Mouse (Mus musculus) limb, embryonic 13.5 days (tissue): ENCODE data around the gene A630095E13Rik. TPM values are rescaled to one million over a fixed set of nuclear protein-coding genes. Genes with fewer than 3 reads are reported as not detected.
"Not testable (repeated sequence)": the region's sequence is repeated elsewhere in the genome, so short reads cannot be mapped to it uniquely, and the experiment has no call there.

ENCODE experiments used
- ATAC-seq: fragments of 200-750 bp; cut with Nextera tagmentation; 2 replicates; pipeline ENCODE4 v1.8.0; 2017; ENCODE audit warnings: low read depth, moderate number of reproducible peaks, moderate TSS enrichment; ENCODE audit not compliant: low FRiP score
- H3K27ac ChIP-seq: fragments of 300-500 bp; sonication (generic); 2 replicates; pipeline ENCODE4 v1.5.1; 2015; ENCODE audit warnings: inconsistent platforms, mild to moderate bottlenecking, moderate library complexity
- H3K27me3 ChIP-seq: fragments of 300-500 bp; sonication (generic); 2 replicates; pipeline ENCODE4 v1.6.1; 2015; ENCODE audit warnings: mild to moderate bottlenecking, inconsistent platforms
- H3K36me3 ChIP-seq: fragments of 300-500 bp; sonication (generic); 2 replicates; pipeline ENCODE4 v1.6.1; 2015; ENCODE audit warnings: inconsistent platforms, mild to moderate bottlenecking, moderate library complexity
- H3K4me1 ChIP-seq: fragments of 300-500 bp; sonication (generic); 2 replicates; pipeline ENCODE4 v1.6.1; 2015; ENCODE audit warnings: inconsistent platforms
- H3K4me2 ChIP-seq: fragments of 300-500 bp; sonication (generic); replicated peaks from 2 replicates; pipeline ENCODE4 v1.6.1; 2015; ENCODE audit warnings: inconsistent platforms, mild to moderate bottlenecking, moderate library complexity
- H3K4me3 ChIP-seq: fragments of 300-500 bp; sonication (generic); 2 replicates; pipeline ENCODE4 v1.5.1; 2015; ENCODE audit warnings: moderate library complexity, mild to moderate bottlenecking, inconsistent platforms
- H3K9ac ChIP-seq: fragments of 300-500 bp; sonication (generic); 2 replicates; pipeline ENCODE4 v1.6.1; 2015; ENCODE audit warnings: mild to moderate bottlenecking, inconsistent platforms
- H3K9me3 ChIP-seq: fragments of 300-500 bp; sonication (generic); 2 replicates; pipeline ENCODE4 v1.6.1; 2016; ENCODE audit warnings: inconsistent platforms
- WGBS: fragments of 180-500 bp; shearing (Covaris S2); methylation state at CpG from one replicate; pipeline ENCODE4 v1.1.7; 2015; 5-methylcytosine and 5-hydroxymethylcytosine counted together
- polyA plus RNA-seq: library from polyadenylated mRNA; unstranded; fragments of >200 nt; fragmentation: Nextera tagmentation; extraction: Ambion mirVana; gene quantifications from 2 replicates; pipeline ENCODE4 v1.2.1, GENCODE M21; 2015

A630095E13Rik gene
- not detected in 2 replicates for polyA plus RNA-seq

- WGBS = 66% methylated on average over 3 of the region's 3 CpGs
- not testable (repeated sequence) for H3K36me3 ChIP-seq, H3K9ac ChIP-seq, H3K4me1 ChIP-seq, ATAC-seq, H3K9me3 ChIP-seq, H3K27me3 ChIP-seq, H3K4me2 ChIP-seq, H3K27ac ChIP-seq, H3K4me3 ChIP-seq
Measured at GRCm38 (mm10) chr9:36643276-36643675, at the start of gene A630095E13Rik. TSS of gene A630095E13Rik (minus strand) at chr9:36643376.

GRCm38 (mm10) chr9:36692920-36693319, 49.7 kb upstream of the A630095E13Rik start, which contains the start of gene Acrv1:
TSS of gene Acrv1 (plus strand) at chr9:36693220.
- ATAC-seq = no peak
- H3K9ac ChIP-seq = no peak within 1 kb of the TSS
- WGBS = 62% methylated on average over 1 of the region's 1 CpGs
- no peak within 1 kb of the TSS for H3K4me3 ChIP-seq
- no peaks in the 10 kb centered on the region for H3K27me3 ChIP-seq
- no peak within 1 kb of the TSS for H3K4me2 ChIP-seq
- no peaks in the 10 kb centered on the region for H3K4me1 ChIP-seq
- H3K9me3 ChIP-seq = no peaks in the 10 kb centered on the region
- no peak within 1 kb of the TSS for H3K27ac ChIP-seq
- H3K36me3 ChIP-seq = no peaks in the 10 kb centered on the region

GRCm38 (mm10) chr9:36687329-36687728, 44.2 kb upstream of the A630095E13Rik start:
- H3K27ac ChIP-seq = no peak overlapping the region
- no peak overlapping the region for H3K4me2 ChIP-seq
- no peak overlapping the region for H3K4me3 ChIP-seq
- no peaks in the 10 kb centered on the region for H3K27me3 ChIP-seq
- no peaks in the 10 kb centered on the region for H3K4me1 ChIP-seq
- H3K36me3 ChIP-seq = no peaks in the 10 kb centered on the region
- H3K9ac ChIP-seq = no peak overlapping the region
- ATAC-seq = no peak
- H3K9me3 ChIP-seq = no peaks in the 10 kb centered on the region

- WGBS = 64% methylated on average over 2 of the region's 2 CpGs
Measured at GRCm38 (mm10) chr9:36681424-36681823, 38.2 kb upstream of the A630095E13Rik start.

More at GRCm38 (mm10) chr9:36681424-36681823, 38.2 kb upstream of the A630095E13Rik start:
- Histone ChIP-seq H3K36me3 (no peaks in the 10 kb centered on the region), H3K9ac (no peak overlapping the region), H3K27me3 (no peaks in the 10 kb centered on the region), H3K9me3 (no peaks in the 10 kb centered on the region), H3K4me1 (no peaks in the 10 kb centered on the region), H3K4me3 (no peak overlapping the region), H3K4me2 (no peak overlapping the region), H3K27ac (no peak overlapping the region)
- ATAC-seq = no peak

Other genes with a start within 250 kb of the A630095E13Rik start
- not detected in 2 replicates for gene Gm7257, start 211.5 kb downstream of the A630095E13Rik start, polyA plus RNA-seq
- gene Gm9513, start 167.7 kb downstream of the A630095E13Rik start, polyA plus RNA-seq = not detected in 2 replicates
- gene Gm5615, start 101.4 kb downstream of the A630095E13Rik start, polyA plus RNA-seq = not detected in 2 replicates
- gene Gm17689, start 60.7 kb downstream of the A630095E13Rik start, polyA plus RNA-seq = not detected in 2 replicates
- not detected in 2 replicates for gene Acrv1, start 49.8 kb upstream of the A630095E13Rik start, polyA plus RNA-seq
- gene Chek1, start 83.7 kb upstream of the A630095E13Rik start, polyA plus RNA-seq = 39.6 and 40.8 TPM in 2 replicates
- 286 and 293 TPM in 2 replicates for gene Stt3a, start 124.3 kb upstream of the A630095E13Rik start, polyA plus RNA-seq
- 102 and 103 TPM in 2 replicates for gene Ei24, start 154.0 kb upstream of the A630095E13Rik start, polyA plus RNA-seq
- gene Fez1, start 178.5 kb upstream of the A630095E13Rik start, polyA plus RNA-seq = 33.1 and 36.7 TPM in 2 replicates